Mouse (Mus musculus) stomach, embryonic 15.5 days (tissue): ENCODE results near the gene Ptpn11. TPM values are rescaled to one million over a fixed set of nuclear protein-coding genes. Genes with fewer than 3 reads are reported as not detected.

Experiments used
- ATAC-seq: fragments of 200-750 bp; cut with Nextera tagmentation; 2 replicates; pipeline ENCODE4 v1.8.0; 2017; ENCODE audit warnings: low read depth, moderate number of reproducible peaks, moderate TSS enrichment; ENCODE audit not compliant: insufficient read depth, low FRiP score
- H3K27ac ChIP-seq: fragments of 300-500 bp; sonication (generic); 2 replicates; pipeline ENCODE4 v1.5.1; 2015; ENCODE audit warnings: mild to moderate bottlenecking, inconsistent platforms
- H3K27me3 ChIP-seq: fragments of 300-500 bp; sonication (generic); replicated peaks from 2 replicates; pipeline ENCODE4 v1.6.1; 2015; ENCODE audit warnings: inconsistent platforms
- H3K36me3 ChIP-seq: fragments of 300-500 bp; sonication (generic); 2 replicates; pipeline ENCODE4 v1.6.1; 2015; ENCODE audit warnings: inconsistent platforms
- H3K4me1 ChIP-seq: fragments of 300-500 bp; sonication (generic); 2 replicates; pipeline ENCODE4 v1.6.1; 2015; ENCODE audit warnings: inconsistent platforms
- H3K4me2 ChIP-seq: fragments of 300-500 bp; sonication (generic); 2 replicates; pipeline ENCODE4 v1.6.1; 2015; ENCODE audit warnings: mild to moderate bottlenecking, inconsistent platforms
- H3K4me3 ChIP-seq: fragments of 300-500 bp; sonication (generic); replicated peaks from 2 replicates; pipeline ENCODE4 v1.5.1; 2015; ENCODE audit warnings: inconsistent platforms
- H3K9ac ChIP-seq: fragments of 300-500 bp; sonication (generic); 2 replicates; pipeline ENCODE4 v1.6.1; 2015; ENCODE audit warnings: inconsistent platforms
- H3K9me3 ChIP-seq: fragments of 300-500 bp; sonication (generic); 2 replicates; pipeline ENCODE4 v1.6.1; 2016; ENCODE audit warnings: inconsistent platforms
- WGBS: fragments of 180-500 bp; shearing (Covaris S2); methylation state at CpG from one replicate; pipeline ENCODE4 v1.1.7; 2015; 5-methylcytosine and 5-hydroxymethylcytosine counted together
- polyA plus RNA-seq: library from polyadenylated mRNA; unstranded; fragments of >200 nt; fragmentation: Nextera tagmentation; extraction: Ambion mirVana; gene quantifications from 2 replicates; pipeline ENCODE4 v1.2.1, GENCODE M21; 2015

Gene Ptpn11
- polyA plus RNA-seq, 1 experiment from 2014 or later: 19.6 TPM

- Histone ChIP-seq H3K36me3 (peaks cover 47% of the 10 kb centered on the region), H3K27me3 (no peaks in the 10 kb centered on the region), H3K9me3 (no peaks in the 10 kb centered on the region), H3K4me1 (no peaks in the 10 kb centered on the region), H3K4me2 (no peak overlapping the region), H3K27ac (no peak overlapping the region), H3K9ac (no peak overlapping the region), H3K4me3 (no peak overlapping the region)
- no peak for ATAC-seq
- WGBS: 81% methylated on average over 13 of the region's 13 CpGs
Measured at GRCm38 (mm10) chr5:121144441-121145238, 46.6 kb downstream of the Ptpn11 start.

GRCm38 (mm10) chr5:121142431-121143119, 48.6 kb downstream of the Ptpn11 start:
- Histone ChIP-seq H3K9ac (no peak overlapping the region), H3K4me2 (no peak overlapping the region), H3K9me3 (no peaks in the 10 kb centered on the region), H3K4me3 (no peak overlapping the region), H3K4me1 (no peaks in the 10 kb centered on the region), H3K27me3 (no peaks in the 10 kb centered on the region), H3K36me3 (peaks cover 39% of the 10 kb centered on the region), H3K27ac (no peak overlapping the region)
- ATAC-seq: no peak
- 94% methylated on average over 14 of the region's 14 CpGs for WGBS

GRCm38 (mm10) chr5:121140276-121140675, 50.9 kb downstream of the Ptpn11 start:
- Histone ChIP-seq H3K27ac (no peak overlapping the region), H3K27me3 (no peaks in the 10 kb centered on the region), H3K9me3 (no peaks in the 10 kb centered on the region), H3K36me3 (peaks cover 47% of the 10 kb centered on the region), H3K4me2 (no peak overlapping the region), H3K4me1 (no peaks in the 10 kb centered on the region), H3K9ac (no peak overlapping the region), H3K4me3 (no peak overlapping the region)
- WGBS: 72% methylated on average over 7 of the region's 7 CpGs
- ATAC-seq: no peak

GRCm38 (mm10) chr5:121137125-121137524, 54.1 kb downstream of the Ptpn11 start:
- Histone ChIP-seq H3K4me2 (no peak overlapping the region), H3K4me3 (no peak overlapping the region), H3K4me1 (no peaks in the 10 kb centered on the region), H3K9ac (no peak overlapping the region), H3K9me3 (no peaks in the 10 kb centered on the region), H3K36me3 (peaks cover 43% of the 10 kb centered on the region), H3K27ac (no peak overlapping the region), H3K27me3 (no peaks in the 10 kb centered on the region)
- WGBS: 97% methylated on average over 8 of the region's 8 CpGs
- ATAC-seq: no peak

GRCm38 (mm10) chr5:121131801-121132200, 59.4 kb downstream of the Ptpn11 start:
- H3K4me3 ChIP-seq: no peak overlapping the region
- H3K9me3 ChIP-seq: no peaks in the 10 kb centered on the region
- H3K27ac ChIP-seq: no peak overlapping the region
- H3K4me2 ChIP-seq: no peak overlapping the region
- no peaks in the 10 kb centered on the region for H3K4me1 ChIP-seq
- WGBS: 87% methylated on average over 3 of the region's 3 CpGs
- H3K27me3 ChIP-seq: no peaks in the 10 kb centered on the region
- ATAC-seq: no peak
- peaks cover 32% of the 10 kb centered on the region for H3K36me3 ChIP-seq
- no peak overlapping the region for H3K9ac ChIP-seq

GRCm38 (mm10) chr5:121129254-121129653, 61.9 kb downstream of the Ptpn11 start:
- H3K4me3 ChIP-seq: no peak overlapping the region
- no peak overlapping the region for H3K9ac ChIP-seq
- no peak for ATAC-seq
- H3K27me3 ChIP-seq: no peaks in the 10 kb centered on the region
- H3K4me1 ChIP-seq: no peaks in the 10 kb centered on the region
- no peak overlapping the region for H3K27ac ChIP-seq
- no peak overlapping the region for H3K4me2 ChIP-seq
- H3K36me3 ChIP-seq: peaks cover 17% of the 10 kb centered on the region
- 93% methylated on average over 5 of the region's 5 CpGs for WGBS
- H3K9me3 ChIP-seq: no peaks in the 10 kb centered on the region

- 76% methylated on average over 2 of the region's 2 CpGs for WGBS
- H3K4me1 ChIP-seq: no peaks in the 10 kb centered on the region
- H3K36me3 ChIP-seq: no peaks in the 10 kb centered on the region
- H3K4me2 ChIP-seq: no peak overlapping the region
- H3K4me3 ChIP-seq: no peak overlapping the region
- no peak overlapping the region for H3K27ac ChIP-seq
- no peaks in the 10 kb centered on the region for H3K27me3 ChIP-seq
- no peak overlapping the region for H3K9ac ChIP-seq
- no peaks in the 10 kb centered on the region for H3K9me3 ChIP-seq
- no peak for ATAC-seq
Measured at GRCm38 (mm10) chr5:121126051-121126450, 65.1 kb downstream of the Ptpn11 start.

- ATAC-seq: no peak
- no peak overlapping the region for H3K4me2 ChIP-seq
Measured at GRCm38 (mm10) chr5:121125563-121125962, 65.6 kb downstream of the Ptpn11 start.

GRCm38 (mm10) chr5:121124208-121125185, 66.7 kb downstream of the Ptpn11 start:
- 58% methylated on average over 5 of the region's 5 CpGs for WGBS
- Histone ChIP-seq H3K27ac (no peak overlapping the region), H3K9me3 (no peaks in the 10 kb centered on the region), H3K27me3 (no peaks in the 10 kb centered on the region), H3K36me3 (no peaks in the 10 kb centered on the region), H3K4me2 (no peak overlapping the region), H3K9ac (no peak overlapping the region), H3K4me1 (no peaks in the 10 kb centered on the region), H3K4me3 (no peak overlapping the region)
- ATAC-seq: no peak

More at GRCm38 (mm10) chr5:121125563-121125962, 65.6 kb downstream of the Ptpn11 start:
- Histone ChIP-seq H3K4me3 (no peak overlapping the region), H3K27ac (no peak overlapping the region), H3K4me1 (no peaks in the 10 kb centered on the region), H3K36me3 (no peaks in the 10 kb centered on the region), H3K27me3 (no peaks in the 10 kb centered on the region), H3K9ac (no peak overlapping the region), H3K9me3 (no peaks in the 10 kb centered on the region)
- WGBS: 86% methylated on average over 14 of the region's 14 CpGs

GRCm38 (mm10) chr5:121123399-121123798, 67.8 kb downstream of the Ptpn11 start:
- 66% methylated on average over 5 of the region's 5 CpGs for WGBS
- Histone ChIP-seq H3K9me3 (no peaks in the 10 kb centered on the region), H3K4me1 (no peaks in the 10 kb centered on the region), H3K4me2 (no peak overlapping the region), H3K27ac (no peak overlapping the region), H3K9ac (no peak overlapping the region), H3K36me3 (no peaks in the 10 kb centered on the region), H3K27me3 (no peaks in the 10 kb centered on the region), H3K4me3 (no peak overlapping the region)
- ATAC-seq: no peak

GRCm38 (mm10) chr5:121122577-121122976, 68.6 kb downstream of the Ptpn11 start:
- no peak overlapping the region for H3K4me3 ChIP-seq
- no peaks in the 10 kb centered on the region for H3K4me1 ChIP-seq
- 61% methylated on average over 3 of the region's 3 CpGs for WGBS
- no peaks in the 10 kb centered on the region for H3K27me3 ChIP-seq
- H3K9ac ChIP-seq: no peak overlapping the region
- no peak for ATAC-seq
- H3K36me3 ChIP-seq: no peaks in the 10 kb centered on the region
- no peak overlapping the region for H3K4me2 ChIP-seq
- no peak overlapping the region for H3K27ac ChIP-seq
- no peaks in the 10 kb centered on the region for H3K9me3 ChIP-seq
